Mouse (Mus musculus) liver, embryonic 13.5 days (tissue): ENCODE results near the gene Nipal4. TPM values are rescaled to one million over a fixed set of nuclear protein-coding genes. Genes with fewer than 3 reads are reported as not detected.
"Not testable (repeated sequence)": the region's sequence is repeated elsewhere in the genome, so short reads cannot be mapped to it uniquely, and the experiment has no call there.

ENCODE experiments used
- ATAC-seq: fragments of 200-750 bp; cut with Nextera tagmentation; 2 replicates; pipeline ENCODE4 v1.8.0; 2017; ENCODE audit warnings: low read depth, mild to moderate bottlenecking, moderate number of reproducible peaks, moderate library complexity
- DNase-seq: peaks from one replicate; pipeline ENCODE4 v3.0.0; 2022
- H3K27ac ChIP-seq: fragments of 300-500 bp; sonication (generic); 2 replicates; pipeline ENCODE4 v1.5.1; 2015; ENCODE audit warnings: moderate library complexity, mild to moderate bottlenecking, inconsistent platforms
- H3K27me3 ChIP-seq: fragments of 300-500 bp; sonication (generic); 2 replicates; pipeline ENCODE4 v1.6.1; 2015; ENCODE audit warnings: mild to moderate bottlenecking, inconsistent platforms
- H3K36me3 ChIP-seq: fragments of 300-500 bp; sonication (generic); 2 replicates; pipeline ENCODE4 v1.6.1; 2015; ENCODE audit warnings: mild to moderate bottlenecking, inconsistent platforms
- H3K4me1 ChIP-seq: fragments of 300-500 bp; sonication (generic); replicated peaks from 2 replicates; pipeline ENCODE4 v1.6.1; 2015; ENCODE audit warnings: inconsistent platforms
- H3K4me2 ChIP-seq: fragments of 300-500 bp; sonication (generic); 2 replicates; pipeline ENCODE4 v1.6.1; 2015; ENCODE audit warnings: inconsistent platforms, mild to moderate bottlenecking, moderate library complexity
- H3K4me3 ChIP-seq: fragments of 300-500 bp; sonication (generic); replicated peaks from 2 replicates; pipeline ENCODE4 v1.5.1; 2015; ENCODE audit warnings: mild to moderate bottlenecking, inconsistent platforms
- H3K9ac ChIP-seq: fragments of 300-500 bp; sonication (generic); 2 replicates; pipeline ENCODE4 v1.6.1; 2015; ENCODE audit warnings: mild to moderate bottlenecking, inconsistent platforms
- H3K9me3 ChIP-seq: fragments of 300-500 bp; sonication (generic); replicated peaks from 2 replicates; pipeline ENCODE4 v1.6.1; 2016; ENCODE audit warnings: inconsistent platforms
- WGBS: fragments of 180-500 bp; shearing (Covaris S2); methylation state at CpG from one replicate; pipeline ENCODE4 v1.1.7; 2015; ENCODE audit not compliant: insufficient replicate concordance; 5-methylcytosine and 5-hydroxymethylcytosine counted together
- polyA plus RNA-seq: library from polyadenylated mRNA; unstranded; fragments of >200 nt; fragmentation: Nextera tagmentation; extraction: Ambion mirVana; gene quantifications from 2 replicates; pipeline ENCODE4 v1.2.1, GENCODE M21; 2015

Gene Nipal4
- polyA plus RNA-seq, 1 experiment from 2014 or later: 0.06 TPM

DNA sequence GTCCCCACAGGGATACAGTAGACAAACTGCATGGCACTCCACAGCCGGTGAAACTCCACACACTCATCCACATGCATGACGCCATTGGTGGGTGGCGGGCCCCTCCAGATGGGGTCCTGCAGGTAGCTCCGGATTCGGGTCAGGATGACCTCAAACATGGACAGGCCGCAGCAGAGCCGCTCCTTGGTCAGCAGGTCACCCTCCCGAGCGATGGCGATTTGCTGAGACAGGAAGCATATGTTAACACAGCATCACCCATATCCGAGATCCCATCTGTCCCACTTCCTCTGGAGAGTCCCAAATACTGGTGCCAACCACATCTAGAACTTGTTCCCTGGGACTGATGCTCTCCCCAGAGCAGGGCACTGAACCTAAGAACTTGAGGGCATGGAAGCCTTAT, 34.4 kb upstream of the Nipal4 start:
- Histone ChIP-seq H3K36me3 (no peaks in the 10 kb centered on the region), H3K4me1 (no peaks in the 10 kb centered on the region; the same call in 1 of the 2 replicates), H3K9ac (no peak overlapping the region), H3K27ac (no peak overlapping the region), H3K9me3 (no peaks in the 10 kb centered on the region), H3K4me3 (no peak overlapping the region), H3K27me3 (no peaks in the 10 kb centered on the region), H3K4me2 (no peak overlapping the region)
- no peak for DNase-seq
- 69% methylated on average over 11 of the region's 11 CpGs for WGBS
- no peak for ATAC-seq

DNA sequence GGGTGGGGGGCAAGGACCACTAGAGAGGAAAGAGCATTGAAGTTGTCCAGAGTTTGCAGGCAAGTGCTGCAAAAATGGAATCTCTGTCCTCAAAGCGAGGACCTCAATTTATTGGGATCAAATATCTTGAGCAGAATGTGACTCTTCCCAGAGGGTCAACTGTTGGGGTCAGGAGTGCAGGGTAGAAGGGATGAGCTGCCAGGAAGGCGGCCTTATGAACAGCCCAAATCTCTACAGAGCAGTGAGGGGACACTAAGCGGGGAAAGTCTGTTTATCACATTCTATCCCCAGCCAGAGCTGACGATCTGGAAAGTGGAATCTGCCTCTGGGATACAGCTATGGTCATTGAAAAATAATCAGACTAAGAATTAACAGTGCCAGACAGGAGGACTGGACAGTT, 27.9 kb upstream of the Nipal4 start:
- Histone ChIP-seq H3K4me3 (no peak overlapping the region), H3K36me3 (no peaks in the 10 kb centered on the region), H3K27me3 (no peaks in the 10 kb centered on the region), H3K4me2 (no peak overlapping the region), H3K27ac (no peak overlapping the region), H3K9ac (no peak overlapping the region), H3K9me3 (no peaks in the 10 kb centered on the region), H3K4me1 (no peaks in the 10 kb centered on the region; the same call in 1 of the 2 replicates)
- DNase-seq: no peak
- ATAC-seq: no peak
- WGBS: 64% methylated on average over 4 of the region's 4 CpGs

DNA sequence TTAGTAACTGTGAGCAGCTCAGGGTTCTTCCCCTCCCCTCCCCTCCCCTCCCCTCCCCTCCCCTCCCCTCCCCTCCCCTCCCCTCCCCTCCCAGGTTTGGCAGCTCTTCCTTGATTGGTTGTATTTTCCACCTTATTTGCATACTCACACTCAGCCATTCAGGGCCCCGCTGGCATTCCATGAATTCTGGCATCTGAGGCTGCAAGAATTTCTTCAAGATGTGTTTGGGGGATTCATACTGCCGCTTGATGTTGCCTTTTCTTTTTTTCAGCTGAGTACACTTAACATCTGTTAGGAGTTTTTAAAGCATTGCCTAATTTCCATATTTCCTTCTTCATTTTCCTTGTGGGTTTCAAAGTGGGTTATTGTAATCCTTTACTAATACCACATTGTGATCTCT, 22.0 kb upstream of the Nipal4 start:
- no peak overlapping the region for H3K4me2 ChIP-seq
- H3K36me3 ChIP-seq: no peaks in the 10 kb centered on the region
- H3K27ac ChIP-seq: no peak overlapping the region
- WGBS: 41% methylated on average over 2 of the region's 2 CpGs
- no peak overlapping the region for H3K4me3 ChIP-seq
- H3K9ac ChIP-seq: no peak overlapping the region
- ATAC-seq (no peak), DNase-seq (no peak)
- H3K27me3 ChIP-seq: no peaks in the 10 kb centered on the region
- H3K9me3 ChIP-seq: no peaks in the 10 kb centered on the region
- no peaks in the 10 kb centered on the region for H3K4me1 ChIP-seq

DNA sequence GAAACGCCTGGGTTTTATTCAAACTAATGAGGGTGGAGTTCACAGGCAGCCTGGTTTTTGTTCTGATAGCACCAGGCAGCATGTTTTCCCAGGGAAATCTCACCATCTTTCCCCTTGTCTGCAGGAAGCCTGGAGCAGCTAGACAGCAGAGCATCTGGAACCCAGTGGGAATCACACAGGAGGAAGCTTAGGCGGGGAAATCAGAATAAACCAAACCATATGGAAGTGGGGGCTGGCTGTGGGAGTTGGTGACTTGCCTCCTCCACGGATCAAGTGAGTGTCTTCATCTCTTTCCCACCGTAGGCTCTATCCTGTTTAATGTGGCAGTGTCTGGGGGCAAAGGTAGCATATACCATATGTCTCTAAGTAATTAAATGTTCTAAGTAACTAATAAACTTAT, 19.2 kb upstream of the Nipal4 start:
- Histone ChIP-seq H3K36me3 (no peaks in the 10 kb centered on the region), H3K9ac (no peak overlapping the region), H3K27ac (no peak overlapping the region), H3K27me3 (no peaks in the 10 kb centered on the region), H3K4me2 (no peak overlapping the region), H3K9me3 (no peaks in the 10 kb centered on the region), H3K4me1 (no peaks in the 10 kb centered on the region), H3K4me3 (no peak overlapping the region)
- DNase-seq (no peak), ATAC-seq (no peak)
- 32% methylated on average over 4 of the region's 4 CpGs for WGBS

DNA sequence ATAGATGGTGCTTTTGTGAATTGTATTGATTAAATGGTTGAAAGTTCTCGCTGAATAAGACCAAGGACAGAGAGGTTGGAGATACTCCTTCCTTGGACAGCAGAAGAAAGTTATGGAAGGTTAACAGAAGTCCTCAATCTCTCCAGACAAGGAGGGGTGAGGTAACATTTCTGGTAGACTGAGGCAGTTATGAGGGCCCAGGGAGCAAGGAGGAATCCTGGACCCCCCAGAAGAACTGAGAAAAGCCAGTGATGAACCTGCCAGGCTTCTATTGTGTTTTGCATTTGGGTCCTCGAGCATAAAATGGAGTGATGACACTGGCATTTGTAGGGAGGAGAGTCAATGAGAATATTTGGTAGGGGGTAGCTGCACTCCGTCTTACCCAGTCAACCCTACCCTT, 18.6 kb upstream of the Nipal4 start:
- no peak overlapping the region for H3K4me2 ChIP-seq
- no peaks in the 10 kb centered on the region for H3K9me3 ChIP-seq
- 48% methylated on average over 3 of the region's 3 CpGs for WGBS
- H3K36me3 ChIP-seq: no peaks in the 10 kb centered on the region
- no peaks in the 10 kb centered on the region for H3K27me3 ChIP-seq
- H3K27ac ChIP-seq: no peak overlapping the region
- ATAC-seq (no peak), DNase-seq (no peak)
- H3K9ac ChIP-seq: no peak overlapping the region
- no peaks in the 10 kb centered on the region for H3K4me1 ChIP-seq
- no peak overlapping the region for H3K4me3 ChIP-seq

DNA sequence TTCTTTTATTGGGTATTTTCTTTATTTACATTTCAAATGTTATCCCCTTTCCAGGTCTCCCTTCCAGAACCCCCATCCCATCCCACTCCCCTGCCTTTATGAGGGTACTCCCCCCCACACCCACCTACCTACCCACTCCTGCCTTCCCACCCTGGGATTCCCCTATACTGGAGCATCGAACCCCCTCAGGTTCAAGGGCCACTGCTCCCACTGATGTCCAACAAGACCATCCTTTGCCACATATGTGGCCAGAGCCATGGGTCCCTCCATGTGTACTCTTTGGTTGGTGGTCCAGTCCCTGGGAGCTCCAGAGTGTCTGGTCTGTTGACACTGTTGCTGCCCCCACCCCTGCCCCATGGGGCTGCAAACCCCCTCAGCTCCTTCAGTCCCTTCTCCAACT, 15.7 kb upstream of the Nipal4 start:
- H3K4me2 ChIP-seq, H3K27ac ChIP-seq, H3K4me1 ChIP-seq, H3K9ac ChIP-seq, DNase-seq, H3K36me3 ChIP-seq, ATAC-seq, H3K27me3 ChIP-seq, H3K9me3 ChIP-seq, H3K4me3 ChIP-seq: not testable (repeated sequence)
- 68% methylated on average over 1 of the region's 1 CpGs for WGBS

DNA sequence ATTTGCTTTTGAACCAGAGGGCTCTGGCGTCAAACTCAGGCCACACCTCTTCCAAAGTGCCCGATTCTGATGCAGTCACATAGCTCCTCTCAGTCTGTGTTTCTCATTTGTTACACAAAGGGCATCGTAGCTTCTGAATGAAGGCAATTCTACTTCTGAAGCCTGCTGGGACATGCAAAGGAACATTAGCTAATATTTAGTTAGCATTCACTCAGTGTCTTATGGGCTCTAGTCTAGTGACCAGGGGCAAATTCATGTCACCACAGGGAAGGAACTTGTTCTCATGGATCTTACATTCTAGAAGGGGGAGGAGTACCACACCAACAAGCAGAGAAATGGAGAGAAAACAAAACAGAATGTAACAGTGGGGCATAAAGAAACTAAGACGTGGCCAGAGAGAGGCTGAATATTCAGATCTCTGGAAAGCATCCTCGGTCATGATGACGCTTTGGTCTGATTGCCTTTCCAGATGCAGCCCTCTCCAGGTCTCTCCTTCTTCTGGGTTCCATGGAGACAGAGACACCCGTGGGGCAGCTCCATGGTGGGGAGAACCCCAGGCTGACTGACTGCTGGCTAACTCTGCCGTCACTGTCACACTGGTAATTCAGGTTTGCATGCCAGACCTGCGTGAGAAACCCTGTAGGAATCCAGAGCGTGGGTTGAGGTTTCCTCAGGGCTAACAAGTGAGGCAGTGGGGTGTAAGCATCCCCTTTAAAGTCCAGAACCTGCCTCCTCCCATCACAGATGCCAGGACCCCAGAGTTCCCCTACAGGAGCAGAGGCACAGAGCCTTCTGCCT, 11.1 kb upstream of the Nipal4 start:
- Histone ChIP-seq H3K36me3 (no peaks in the 10 kb centered on the region), H3K4me2 (no peak overlapping the region), H3K4me1 (no peaks in the 10 kb centered on the region), H3K27me3 (no peaks in the 10 kb centered on the region), H3K9me3 (no peaks in the 10 kb centered on the region), H3K9ac (no peak overlapping the region), H3K27ac (no peak overlapping the region), H3K4me3 (no peak overlapping the region)
- no peak for DNase-seq
- 65% methylated on average over 10 of the region's 10 CpGs for WGBS
- ATAC-seq: no peak

DNA sequence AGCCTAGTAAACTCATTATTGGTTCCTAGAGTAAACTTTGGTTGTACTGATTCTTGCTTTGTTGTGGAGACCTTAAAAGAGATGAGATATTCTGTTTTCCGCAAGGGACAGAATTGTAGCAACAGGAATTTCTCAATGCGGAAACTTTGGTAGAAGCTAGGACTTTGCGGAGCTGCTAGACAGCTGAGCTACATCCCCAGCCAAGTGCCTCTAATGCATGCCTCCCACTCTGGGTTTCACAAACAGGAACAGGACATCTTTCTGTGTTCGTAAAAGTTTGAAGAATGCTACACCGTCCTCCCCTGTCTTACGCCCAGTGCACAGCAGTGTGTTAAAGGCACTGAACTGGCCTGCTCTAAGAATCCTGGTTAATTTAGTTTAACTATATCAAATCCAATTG, 9.8 kb upstream of the Nipal4 start:
- DNase-seq: no peak
- H3K4me3 ChIP-seq: no peak overlapping the region
- H3K4me1 ChIP-seq: no peaks in the 10 kb centered on the region
- WGBS: 82% methylated on average over 6 of the region's 6 CpGs
- H3K9ac ChIP-seq: no peak overlapping the region
- no peaks in the 10 kb centered on the region for H3K9me3 ChIP-seq
- no peak for ATAC-seq
- H3K27me3 ChIP-seq: no peaks in the 10 kb centered on the region
- H3K4me2 ChIP-seq: no peak overlapping the region
- no peaks in the 10 kb centered on the region for H3K36me3 ChIP-seq
- no peak overlapping the region for H3K27ac ChIP-seq

DNA sequence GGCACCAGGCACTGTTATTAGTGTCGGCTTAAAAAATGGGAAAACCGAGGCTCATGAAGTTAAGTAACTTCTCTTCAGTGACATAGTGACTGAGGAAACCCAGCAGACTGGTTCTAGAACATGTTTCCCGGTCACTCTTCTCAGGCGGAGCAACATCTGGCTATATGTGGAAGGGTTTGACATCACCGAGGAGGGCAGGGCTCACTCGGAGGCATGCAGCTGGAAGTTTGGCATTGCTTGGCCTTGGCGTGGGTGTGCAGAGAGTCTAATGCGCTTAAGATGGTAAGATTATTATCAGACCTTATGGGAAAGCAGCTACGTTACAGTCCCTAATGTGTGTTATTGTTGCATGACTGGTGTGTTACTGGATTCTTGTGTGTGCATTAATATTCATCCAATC, 5.8 kb upstream of the Nipal4 start:
- WGBS: 72% methylated on average over 9 of the region's 9 CpGs
- ATAC-seq: no peak

DNA sequence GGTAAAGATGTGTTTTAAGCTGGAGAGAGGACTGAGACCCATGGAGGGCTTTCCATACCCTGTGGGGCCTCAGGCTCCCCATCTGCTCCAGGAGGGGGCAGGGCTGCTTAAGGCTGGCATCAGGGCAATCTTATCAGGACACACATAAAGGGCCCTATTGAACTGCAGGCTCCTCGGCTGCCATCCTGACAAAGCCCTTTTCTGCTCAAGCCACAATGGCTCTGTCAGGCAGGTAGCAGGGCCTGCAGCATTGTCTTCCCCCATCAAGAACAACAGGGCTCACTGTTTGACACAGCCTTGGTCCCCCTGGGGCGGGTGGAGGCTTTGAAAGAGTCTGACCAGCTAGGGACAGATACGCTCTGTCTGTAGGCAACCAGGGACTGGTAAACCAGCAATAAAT, 3.6 kb upstream of the Nipal4 start:
- Histone ChIP-seq H3K27me3 (peaks cover 35% of the 10 kb centered on the region), H3K9me3 (no peaks in the 10 kb centered on the region), H3K9ac (no peak overlapping the region), H3K36me3 (no peaks in the 10 kb centered on the region), H3K4me1 (no peaks in the 10 kb centered on the region), H3K27ac (no peak overlapping the region), H3K4me3 (no peak overlapping the region), H3K4me2 (no peak overlapping the region)
- ATAC-seq: no peak
- no peak for DNase-seq
- 47% methylated on average over 3 of the region's 3 CpGs for WGBS

More for the DNA sequence above, 5.8 kb upstream of the Nipal4 start:
- Histone ChIP-seq H3K4me2 (no peak overlapping the region), H3K4me1 (no peaks in the 10 kb centered on the region), H3K9ac (no peak overlapping the region), H3K36me3 (no peaks in the 10 kb centered on the region), H3K9me3 (no peaks in the 10 kb centered on the region), H3K4me3 (no peak overlapping the region), H3K27me3 (peaks cover 13% of the 10 kb centered on the region), H3K27ac (no peak overlapping the region)
- DNase-seq: no peak

DNA sequence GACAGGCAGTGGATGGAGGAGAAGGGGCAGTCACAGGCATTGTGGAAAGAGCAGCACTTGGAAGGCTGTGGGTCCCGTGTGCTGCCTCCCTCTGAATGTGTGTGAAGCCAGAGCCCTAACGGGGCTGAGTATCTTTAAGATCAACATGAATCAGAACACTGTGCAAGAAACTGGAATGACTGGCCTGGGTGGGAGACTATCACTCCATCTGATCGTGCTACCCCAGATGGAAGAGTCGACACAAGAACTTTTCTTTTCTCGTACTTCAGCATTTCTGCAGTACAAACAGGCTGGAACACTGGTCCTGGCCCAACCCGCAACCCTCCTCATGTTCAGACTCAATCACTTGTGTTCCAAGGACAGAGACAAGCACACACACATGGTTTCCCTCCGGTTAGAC, 2.2 kb upstream of the Nipal4 start:
- no peaks in the 10 kb centered on the region for H3K9me3 ChIP-seq
- ATAC-seq: no peak
- no peak overlapping the region for H3K4me3 ChIP-seq
- 67% methylated on average over 7 of the region's 7 CpGs for WGBS
- H3K36me3 ChIP-seq: no peaks in the 10 kb centered on the region
- H3K27me3 ChIP-seq: peaks cover 44% of the 10 kb centered on the region
- H3K27ac ChIP-seq: no peak overlapping the region
- no peak overlapping the region for H3K9ac ChIP-seq
- no peak overlapping the region for H3K4me2 ChIP-seq
- no peaks in the 10 kb centered on the region for H3K4me1 ChIP-seq
- DNase-seq: no peak

DNA sequence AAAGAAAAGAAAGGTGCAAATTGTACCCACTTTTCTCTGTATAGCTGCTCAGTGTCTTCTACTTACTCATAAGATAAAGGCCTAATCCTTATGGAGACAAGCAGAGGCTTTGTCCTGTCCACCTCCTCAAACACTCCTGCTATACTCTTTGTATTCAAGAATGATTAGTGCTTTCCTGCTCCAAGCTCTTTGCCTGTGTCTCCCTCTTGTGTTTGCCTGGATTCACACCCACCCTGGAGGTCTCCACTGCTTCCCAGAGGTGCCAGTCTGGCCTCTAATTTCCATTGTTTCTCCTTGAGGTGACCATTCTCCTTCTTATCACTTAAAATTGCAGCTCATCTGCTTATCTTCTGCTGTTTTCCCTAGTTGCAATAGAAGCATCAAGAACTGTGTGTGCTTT, 8.8 kb downstream of the Nipal4 start:
- Histone ChIP-seq H3K4me3 (no peak overlapping the region), H3K4me1 (no peaks in the 10 kb centered on the region), H3K27ac (no peak overlapping the region), H3K9me3 (no peaks in the 10 kb centered on the region), H3K4me2 (no peak overlapping the region), H3K27me3 (no peaks in the 10 kb centered on the region), H3K9ac (no peak overlapping the region), H3K36me3 (no peaks in the 10 kb centered on the region)
- ATAC-seq (no peak), DNase-seq (no peak)
